Mouse (Mus musculus) induced T-regulatory cell, adult 2 months (primary cell): ENCODE results near the gene Olfr1442.
"Not testable (repeated sequence)": the region's sequence is repeated elsewhere in the genome, so short reads cannot be mapped to it uniquely, and the experiment has no call there.

ENCODE experiments used
- DNase-seq: peaks from one replicate; pipeline ENCODE4 v3.0.0-alpha.2; 2012; ENCODE audit warnings: low read depth

Gene Olfr1442

GRCm38 (mm10) chr19:12670139-12670538, at the start of gene Olfr1442:
Gene Olfr1442, plus strand, starts transcription at chr19:12670439.
- no peak for DNase-seq

- DNase-seq: no peak
These were observed 37.1 kb upstream of the Olfr1442 start, which contains the start of gene Glyat for GRCm38 (mm10) chr19:12633176-12633575. Gene Glyat, plus strand, starts transcription at chr19:12633308.

GRCm38 (mm10) chr19:12634259-12634658, 36.0 kb upstream of the Olfr1442 start:
- no peak for DNase-seq

- DNase-seq: no peak
These were observed 35.3 kb upstream of the Olfr1442 start for GRCm38 (mm10) chr19:12634963-12635362.

- no peak for DNase-seq
These were observed 33.4 kb upstream of the Olfr1442 start for GRCm38 (mm10) chr19:12636863-12637262.

- no peak for DNase-seq
These were observed 32.2 kb upstream of the Olfr1442 start for GRCm38 (mm10) chr19:12638049-12638448.

GRCm38 (mm10) chr19:12649511-12649910, 20.7 kb upstream of the Olfr1442 start:
- DNase-seq: no peak

GRCm38 (mm10) chr19:12666156-12666555, 4.1 kb upstream of the Olfr1442 start:
- DNase-seq: no peak

- not testable (repeated sequence) for DNase-seq
These were observed 1.6 kb upstream of the Olfr1442 start for GRCm38 (mm10) chr19:12668601-12669000.

- DNase-seq: no peak
These were observed 812 bp downstream of the Olfr1442 start for GRCm38 (mm10) chr19:12671051-12671450.

- DNase-seq: no peak
These were observed 7.6 kb downstream of the Olfr1442 start, which contains the start of gene Olfr1443 for GRCm38 (mm10) chr19:12677812-12678211. Gene Olfr1443, plus strand, starts transcription at chr19:12678112.

- DNase-seq: no peak
These were observed 14.4 kb downstream of the Olfr1442 start for GRCm38 (mm10) chr19:12684638-12685037.

- DNase-seq: no peak
These were observed 15.0 kb downstream of the Olfr1442 start for GRCm38 (mm10) chr19:12685231-12685630.

- no peak for DNase-seq
These were observed 25.4 kb downstream of the Olfr1442 start, which contains the start of gene Keg1 for GRCm38 (mm10) chr19:12695590-12695989. Gene Keg1, plus strand, starts transcription at chr19:12695786.

GRCm38 (mm10) chr19:12696221-12696620, 26.0 kb downstream of the Olfr1442 start:
- no peak for DNase-seq

- no peak for DNase-seq
These were observed 38.2 kb downstream of the Olfr1442 start for GRCm38 (mm10) chr19:12708458-12708857.

- DNase-seq: no peak
These were observed 38.7 kb downstream of the Olfr1442 start for GRCm38 (mm10) chr19:12708986-12709385.

- DNase-seq: no peak
These were observed 49.0 kb downstream of the Olfr1442 start for GRCm38 (mm10) chr19:12719189-12719588.

GRCm38 (mm10) chr19:12720463-12720862, 50.2 kb downstream of the Olfr1442 start:
- DNase-seq: no peak

- DNase-seq: not testable (repeated sequence)
These were observed 50.7 kb downstream of the Olfr1442 start for GRCm38 (mm10) chr19:12720919-12721318.

GRCm38 (mm10) chr19:12721596-12721995, 51.4 kb downstream of the Olfr1442 start:
- DNase-seq: not testable (repeated sequence)

- peak; percentile 39 for DNase-seq
These were observed 52.1 kb downstream of the Olfr1442 start for GRCm38 (mm10) chr19:12722308-12722707.

GRCm38 (mm10) chr19:12725851-12726250, 55.6 kb downstream of the Olfr1442 start:
- no peak for DNase-seq
